Mouse (Mus musculus) MEL (cell line): ENCODE results near the gene Hnrnpf.

Experiments
- CTCF ChIP-seq, 3 experiments: IDR thresholded peaks in 2 of 3; conservative IDR thresholded peaks in 1 of 3; 2 replicates each; pipeline ENCODE4 v1.5.1; 2011 to 2012; ENCODE audit warnings: low read length in 3 of 3, low read depth in 2 of 3, mild to moderate bottlenecking in 2 of 3, improper control_type of control experiment in 1 of 3, inconsistent platforms in 1 of 3, mixed read lengths in 1 of 3, moderate library complexity in 1 of 3; ENCODE audit not compliant: control insufficient read depth in 1 of 3, insufficient read depth in 1 of 3, poor library complexity in 1 of 3, severe bottlenecking in 1 of 3
- POLR2A ChIP-seq, 2 experiments: IDR thresholded peaks; 2 replicates each; pipeline ENCODE4 v1.6.1; 2011 to 2012; ENCODE audit warnings: low read length in 2 of 2, mild to moderate bottlenecking in 2 of 2, control low read depth in 1 of 2, improper control_type of control experiment in 1 of 2, low read depth in 1 of 2, moderate library complexity in 1 of 2; ENCODE audit not compliant: control insufficient read depth in 1 of 2, insufficient read depth in 1 of 2, poor library complexity in 1 of 2
- SIN3A ChIP-seq: IDR thresholded peaks from 2 replicates; pipeline ENCODE4 v1.6.1; 2012; ENCODE audit warnings: low read length, improper control_type of control experiment, inconsistent platforms
- TCF12 ChIP-seq: IDR thresholded peaks from 2 replicates; pipeline ENCODE4 v1.6.1; 2014; ENCODE audit warnings: low read depth, mild to moderate bottlenecking, inconsistent platforms, low read length, improper control_type of control experiment, moderate library complexity

- TF ChIP-seq SIN3A (no peak), POLR2A (IDR thresholded peaks at IDR 0.05; ENCODE audit: control insufficient read depth in 1 of 2, insufficient read depth in 1 of 2, low read depth in 1 of 2, low read length in 2 of 2, poor library complexity in 1 of 2) (no peak), CTCF (IDR thresholded peaks at IDR 0.05 in 2 of 3, conservative IDR thresholded peaks at IDR 0.05 in 1 of 3; ENCODE audit: control insufficient read depth in 1 of 3, insufficient read depth in 1 of 3, low read depth in 2 of 3, low read length in 3 of 3, poor library complexity in 1 of 3, severe bottlenecking in 1 of 3) (no peak), TCF12 (no peak)
Observed at GRCm38 (mm10) chr6:117966729-117967128, 66.6 kb downstream of the Hnrnpf start.
